Mouse (Mus musculus) neural tube, embryonic 11.5 days (tissue): ENCODE measurements at regions not wholly inside any gene's neighbourhood (a gene's known extent, or its start where the extent isn't known, plus 50 kb on each side); places are given as distances from the start of the nearest gene placed in this dataset.

Experiments
- ATAC-seq: fragments of 200-750 bp; cut with Nextera tagmentation; 2 replicates; pipeline ENCODE4 v1.8.0; 2017; ENCODE audit warnings: moderate number of reproducible peaks, mild to moderate bottlenecking, moderate TSS enrichment, moderate library complexity; ENCODE audit not compliant: insufficient read depth, low FRiP score, low TSS enrichment
- DNase-seq: peaks from one replicate; pipeline ENCODE4 v3.0.0-alpha.2; 2015; ENCODE audit warnings: low spot score
- H3K27ac ChIP-seq: fragments of 300-500 bp; sonication (generic); 2 replicates; pipeline ENCODE4 v1.5.1; 2014; ENCODE audit warnings: low read depth, mild to moderate bottlenecking, low read length
- H3K27me3 ChIP-seq: fragments of 300-500 bp; sonication (generic); 2 replicates; pipeline ENCODE4 v1.6.1; 2014; ENCODE audit warnings: mild to moderate bottlenecking, low read length, mixed read lengths; ENCODE audit not compliant: control insufficient read depth, insufficient read depth
- H3K36me3 ChIP-seq: fragments of 300-500 bp; sonication (generic); 2 replicates; pipeline ENCODE4 v1.6.1; 2014; ENCODE audit warnings: mild to moderate bottlenecking, low read length, moderate library complexity, mixed read lengths; ENCODE audit not compliant: control insufficient read depth, insufficient read depth
- H3K4me1 ChIP-seq: fragments of 300-500 bp; sonication (generic); 2 replicates; pipeline ENCODE4 v1.6.1; 2014; ENCODE audit warnings: low read length, mixed read lengths; ENCODE audit not compliant: control insufficient read depth, insufficient read depth
- H3K4me2 ChIP-seq: fragments of 300-500 bp; sonication (generic); 2 replicates; pipeline ENCODE4 v1.6.1; 2014; ENCODE audit warnings: low read depth, mild to moderate bottlenecking, moderate library complexity
- H3K4me3 ChIP-seq: fragments of 300-500 bp; sonication (generic); 2 replicates; pipeline ENCODE4 v1.5.1; 2014; ENCODE audit warnings: low read depth, low read length
- H3K9ac ChIP-seq: fragments of 300-500 bp; sonication (generic); 2 replicates; pipeline ENCODE4 v1.6.1; 2014; ENCODE audit warnings: mild to moderate bottlenecking, low read length
- H3K9me3 ChIP-seq: fragments of 300-500 bp; sonication (generic); 2 replicates; pipeline ENCODE4 v1.6.1; 2016; ENCODE audit warnings: low read length; ENCODE audit not compliant: control insufficient read depth
- WGBS: fragments of 180-500 bp; shearing (Covaris S2); extraction: QIAGEN DNeasy Blood & Tissue Kit; methylation state at CpG from one replicate; pipeline ENCODE4 v1.1.7; 2014; 5-methylcytosine and 5-hydroxymethylcytosine counted together

- WGBS: 89% methylated on average over 2 of the region's 2 CpGs
- Histone ChIP-seq H3K4me3 (no peak overlapping the region), H3K9me3 (no peaks in the 10 kb centered on the region), H3K36me3 (no peaks in the 10 kb centered on the region), H3K27me3 (no peaks in the 10 kb centered on the region), H3K4me1 (no peaks in the 10 kb centered on the region), H3K9ac (no peak overlapping the region), H3K27ac (no peak overlapping the region), H3K4me2 (no peak overlapping the region)
- DNase-seq (no peak), ATAC-seq (no peak)
Measured at GRCm38 (mm10) chr2:178660071-178660470, 229.7 kb downstream of the Cdh26 start.

GRCm38 (mm10) chr2:178662396-178662795 is 232.1 kb downstream of the Cdh26 start:
- ATAC-seq: no peak
- no peak overlapping the region for H3K4me3 ChIP-seq
- H3K4me2 ChIP-seq: no peak overlapping the region
- H3K9me3 ChIP-seq: no peaks in the 10 kb centered on the region
- H3K27me3 ChIP-seq: no peaks in the 10 kb centered on the region
- no peak overlapping the region for H3K9ac ChIP-seq
- H3K4me1 ChIP-seq: no peaks in the 10 kb centered on the region
- H3K27ac ChIP-seq: no peak overlapping the region
- no peak for DNase-seq
- WGBS: 57% methylated on average over 1 of the region's 1 CpGs
- no peaks in the 10 kb centered on the region for H3K36me3 ChIP-seq

- H3K4me2 ChIP-seq: no peak overlapping the region
- no peaks in the 10 kb centered on the region for H3K36me3 ChIP-seq
- DNase-seq (peak; percentile 81), ATAC-seq (peak; percentile 35; the same call in 1 of the 2 replicates)
- no peak overlapping the region for H3K27ac ChIP-seq
- H3K27me3 ChIP-seq: no peaks in the 10 kb centered on the region
- no peaks in the 10 kb centered on the region for H3K9me3 ChIP-seq
- no peak overlapping the region for H3K4me3 ChIP-seq
- no peak overlapping the region for H3K9ac ChIP-seq
- WGBS: 14% methylated on average over 4 of the region's 4 CpGs
- no peaks in the 10 kb centered on the region for H3K4me1 ChIP-seq
Measured at GRCm38 (mm10) chr2:178664977-178665376, 234.6 kb downstream of the Cdh26 start.

- Histone ChIP-seq H3K36me3 (no peaks in the 10 kb centered on the region), H3K27me3 (no peaks in the 10 kb centered on the region), H3K9me3 (no peaks in the 10 kb centered on the region), H3K4me1 (no peaks in the 10 kb centered on the region), H3K27ac (no peak overlapping the region), H3K9ac (no peak overlapping the region), H3K4me2 (no peak overlapping the region), H3K4me3 (no peak overlapping the region)
- ATAC-seq (no peak), DNase-seq (no peak)
- WGBS: 15% methylated on average over 2 of the region's 2 CpGs
Measured at GRCm38 (mm10) chr2:178668451-178668850, 238.1 kb downstream of the Cdh26 start.

- H3K36me3 ChIP-seq: no peaks in the 10 kb centered on the region
- H3K4me2 ChIP-seq: no peak overlapping the region
- no peak overlapping the region for H3K27ac ChIP-seq
- H3K9ac ChIP-seq: no peak overlapping the region
- no peak overlapping the region for H3K4me3 ChIP-seq
- no peak for ATAC-seq
- DNase-seq: no peak
- no peaks in the 10 kb centered on the region for H3K9me3 ChIP-seq
- H3K4me1 ChIP-seq: no peaks in the 10 kb centered on the region
- 78% methylated on average over 11 of the region's 11 CpGs for WGBS
- no peaks in the 10 kb centered on the region for H3K27me3 ChIP-seq
Measured at GRCm38 (mm10) chr2:178670952-178671351, 240.6 kb downstream of the Cdh26 start.

- 86% methylated on average over 4 of the region's 4 CpGs for WGBS
- Histone ChIP-seq H3K9ac (no peak overlapping the region), H3K36me3 (no peaks in the 10 kb centered on the region), H3K27ac (no peak overlapping the region), H3K4me3 (no peak overlapping the region), H3K4me1 (no peaks in the 10 kb centered on the region; the same call in 1 of the 2 replicates), H3K9me3 (no peaks in the 10 kb centered on the region), H3K4me2 (no peak overlapping the region), H3K27me3 (no peaks in the 10 kb centered on the region)
- DNase-seq (no peak), ATAC-seq (no peak)
Measured at GRCm38 (mm10) chr2:178673621-178674020, 243.3 kb downstream of the Cdh26 start.

GRCm38 (mm10) chr2:178674621-178675020 is 244.3 kb downstream of the Cdh26 start:
- Histone ChIP-seq H3K36me3 (no peaks in the 10 kb centered on the region), H3K27me3 (no peaks in the 10 kb centered on the region), H3K27ac (no peak overlapping the region), H3K9ac (no peak overlapping the region), H3K4me2 (no peak overlapping the region), H3K4me1 (no peaks in the 10 kb centered on the region; the same call in 1 of the 2 replicates), H3K9me3 (no peaks in the 10 kb centered on the region), H3K4me3 (no peak overlapping the region)
- 86% methylated on average over 4 of the region's 4 CpGs for WGBS
- DNase-seq (no peak), ATAC-seq (no peak)

- Histone ChIP-seq H3K4me1 (no peaks in the 10 kb centered on the region; the same call in 1 of the 2 replicates), H3K4me2 (no peak overlapping the region), H3K36me3 (no peaks in the 10 kb centered on the region), H3K9me3 (no peaks in the 10 kb centered on the region), H3K9ac (no peak overlapping the region), H3K4me3 (no peak overlapping the region), H3K27ac (no peak overlapping the region), H3K27me3 (no peaks in the 10 kb centered on the region)
- DNase-seq (no peak), ATAC-seq (no peak)
- 86% methylated on average over 10 of the region's 10 CpGs for WGBS
Measured at GRCm38 (mm10) chr2:178676970-178677369, 246.6 kb downstream of the Cdh26 start.

- H3K36me3 ChIP-seq: no peaks in the 10 kb centered on the region
- DNase-seq (no peak), ATAC-seq (no peak)
- WGBS: 71% methylated on average over 3 of the region's 3 CpGs
- no peaks in the 10 kb centered on the region; the same call in 1 of the 2 replicates for H3K4me1 ChIP-seq
- H3K27ac ChIP-seq: no peak overlapping the region
- H3K4me3 ChIP-seq: no peak overlapping the region
- no peaks in the 10 kb centered on the region for H3K27me3 ChIP-seq
- no peak overlapping the region for H3K4me2 ChIP-seq
- H3K9me3 ChIP-seq: no peaks in the 10 kb centered on the region
- no peak overlapping the region for H3K9ac ChIP-seq
Measured at GRCm38 (mm10) chr2:178680368-178680767, 250.0 kb downstream of the Cdh26 start.
